In genomic region chr14:47310342-47311181, GRCm38 (mm10) we compare ENCODE assay signal across 14 mouse cellular contexts. TPM values are rescaled to one million over a fixed set of nuclear protein-coding genes. Genes with fewer than 3 reads are reported as not detected.
DNase-seq lines count a peak whose midpoint lies in the region; ATAC-seq and TF ChIP-seq lines count a peak whose summit lies in the region.
"Had no signal": no experiment of that assay in that cellular context is flagged by ENCODE, and none has a peak within 500 bp of the region (broad histone marks: within the 10 kb centered on the region; RNA-seq: fewer than 3 reads in every experiment).

No protein-coding gene starts in this region.

- no peak overlapping the region for H3K4me2 ChIP-seq in intestine, postnatal 0 days (replicated peaks; ENCODE audit: low read depth)
- H3K4me2 ChIP-seq in intestine, embryonic 15.5 days (replicated peaks) = no peak overlapping the region
- H3K4me2 ChIP-seq: forebrain, embryonic 15.5 days had no signal

- peaks cover 3% of the 10 kb centered on the region; the same call in 1 of the 2 replicates for H3K4me1 ChIP-seq in intestine, postnatal 0 days (replicated peaks; ENCODE audit: control insufficient read depth, insufficient read depth, low read length)
- H3K4me1 ChIP-seq in intestine, embryonic 15.5 days (replicated peaks) = peaks cover 4% of the 10 kb centered on the region; the same call in 1 of the 2 replicates
- H3K4me1 ChIP-seq: forebrain, embryonic 15.5 days; midbrain, embryonic 10.5 days had no signal

- no peak for TF ChIP-seq CTCF in intestine, postnatal 0 days (IDR thresholded peaks at IDR 0.05; ENCODE audit: low read depth)

- H3K9me3 ChIP-seq in intestine, postnatal 0 days (ENCODE audit: control insufficient read depth) = no peaks in the 10 kb centered on the region
- H3K9me3 ChIP-seq in intestine, embryonic 15.5 days = no peaks in the 10 kb centered on the region
- H3K9me3 ChIP-seq: forebrain, embryonic 15.5 days; midbrain, embryonic 10.5 days had no signal

- DNase-seq in brain, adult 2 months (ENCODE audit: low read depth, low spot score) = peak; percentile 89
- peak; percentile 88 to 89 for DNase-seq in cerebellum, adult 18-20 months
- DNase-seq in fat pad, adult 2 months (ENCODE audit: extremely low read depth, low read depth, low spot score) = peak; percentile 33
- DNase-seq in layer of hippocampus, postnatal 14 days (ENCODE audit: low spot score in 2 of 2) = no peak
- DNase-seq in adrenal gland, postnatal 14 days = no peak
- DNase-seq: adrenal gland, postnatal 25 days; heart, adult 18-20 months; kidney, postnatal 14 days; thymus, adult 18-20 months had no signal

- peaks cover 41% of the 10 kb centered on the region for H3K36me3 ChIP-seq in intestine, postnatal 0 days (ENCODE audit: control insufficient read depth, insufficient read depth)
- peaks cover 19% of the 10 kb centered on the region for H3K36me3 ChIP-seq in intestine, embryonic 15.5 days

- no peaks in the 10 kb centered on the region for H3K27me3 ChIP-seq in intestine, postnatal 0 days (replicated peaks; ENCODE audit: control insufficient read depth, insufficient read depth, low read length)
- no peaks in the 10 kb centered on the region for H3K27me3 ChIP-seq in intestine, embryonic 15.5 days (replicated peaks)
- H3K27me3 ChIP-seq: forebrain, embryonic 15.5 days had no signal

- H3K27ac ChIP-seq in intestine, postnatal 0 days (ENCODE audit: low read depth, low read length) = peak overlapping the region; percentile 22; the same call in 1 of the 2 replicates
- no peak overlapping the region for H3K27ac ChIP-seq in intestine, embryonic 15.5 days
- H3K27ac ChIP-seq: forebrain, embryonic 15.5 days; liver, embryonic 14.5 days; midbrain, embryonic 10.5 days had no signal

- no peak for ATAC-seq in intestine, postnatal 0 days
- ATAC-seq in intestine, embryonic 15.5 days = no peak
- ATAC-seq: forebrain, embryonic 15.5 days had no signal

- WGBS in intestine, postnatal 0 days = 96% methylated on average over 18 of the region's 18 CpGs
- WGBS in intestine, embryonic 15.5 days = 92% methylated on average over 18 of the region's 18 CpGs

- no peak overlapping the region for H3K4me3 ChIP-seq in intestine, postnatal 0 days (ENCODE audit: low read depth, low read length)
- H3K4me3 ChIP-seq in intestine, embryonic 15.5 days (replicated peaks) = no peak overlapping the region
- H3K4me3 ChIP-seq: forebrain, embryonic 15.5 days; midbrain, embryonic 10.5 days had no signal

- H3K9ac ChIP-seq in intestine, postnatal 0 days (ENCODE audit: low read depth, low read length) = no peak overlapping the region
- no peak overlapping the region for H3K9ac ChIP-seq in intestine, embryonic 15.5 days
- H3K9ac ChIP-seq: forebrain, embryonic 15.5 days; liver, embryonic 14.5 days had no signal

RNA-seq across cellular contexts. Expression of gene Mapk1ip1l, which starts 12.5 kb away (rescaled TPM):
- 30.8 and 31.2 TPM in 2 replicates for polyA plus RNA-seq in intestine, postnatal 0 days (2015; fragmentation: Nextera tagmentation; extraction: Ambion mirVana)
- polyA plus RNA-seq in intestine, embryonic 15.5 days (2015; fragmentation: Nextera tagmentation; extraction: Ambion mirVana) = 61.5 and 63.4 TPM in 2 replicates
- total RNA-seq in layer of hippocampus, postnatal 14 days (2021) = 10 to 100 TPM; 69.2 to 71.0 TPM
- total RNA-seq in adrenal gland, postnatal 14 days (2021) = 74.8 and 78.9 TPM in 2 replicates

RNA-seq across cellular contexts. Expression of gene Socs4, which starts 33.8 kb away (rescaled TPM):
- 4.3 and 5.3 TPM in 2 replicates for polyA plus RNA-seq in intestine, postnatal 0 days (2015; fragmentation: Nextera tagmentation; extraction: Ambion mirVana)
- polyA plus RNA-seq in intestine, embryonic 15.5 days (2015; fragmentation: Nextera tagmentation; extraction: Ambion mirVana) = 4.2 and 4.8 TPM in 2 replicates
- total RNA-seq in layer of hippocampus, postnatal 14 days (2021) = 10 to 100 TPM; 10.7 to 11.2 TPM
- total RNA-seq in adrenal gland, postnatal 14 days (2021) = 22.7 and 24.2 TPM in 2 replicates

RNA-seq across cellular contexts. Expression of gene Wdhd1, which starts 33.9 kb away (rescaled TPM):
- polyA plus RNA-seq in intestine, postnatal 0 days (2015; fragmentation: Nextera tagmentation; extraction: Ambion mirVana) = 4.5 and 4.6 TPM in 2 replicates
- polyA plus RNA-seq in intestine, embryonic 15.5 days (2015; fragmentation: Nextera tagmentation; extraction: Ambion mirVana) = 25.1 and 28.4 TPM in 2 replicates
- total RNA-seq in layer of hippocampus, postnatal 14 days (2021) = 1 to 10 TPM; 5.2 to 6.9 TPM
- total RNA-seq in adrenal gland, postnatal 14 days (2021) = 7.1 and 9.8 TPM in 2 replicates

RNA-seq across cellular contexts. Expression of gene Lgals3, which starts 57.0 kb away (rescaled TPM):
- polyA plus RNA-seq in intestine, postnatal 0 days (2015; fragmentation: Nextera tagmentation; extraction: Ambion mirVana) = 207 and 273 TPM in 2 replicates
- polyA plus RNA-seq in intestine, embryonic 15.5 days (2015; fragmentation: Nextera tagmentation; extraction: Ambion mirVana) = 19.5 and 25.7 TPM in 2 replicates
- 1 to 10 TPM; 1.1 to 2.4 TPM for total RNA-seq in layer of hippocampus, postnatal 14 days (2021)
- 7.9 and 9.9 TPM in 2 replicates for total RNA-seq in adrenal gland, postnatal 14 days (2021)

Comparison
In these comparisons a context has a peak if more than half of its experiments do, and no peak if none do; other contexts are left out.
1. DNase-seq: peak in brain, adult 2 months (single experiment), cerebellum, adult 18-20 months (2 of 2) and fat pad, adult 2 months (single experiment); none in layer of hippocampus, postnatal 14 days (0 of 2) and adrenal gland, postnatal 14 days (single experiment).